Mouse (Mus musculus) cerebellum, adult 2 months (tissue): ENCODE results near the gene Pusl1. TPM values are rescaled to one million over a fixed set of nuclear protein-coding genes. Genes with fewer than 3 reads are reported as not detected.
A peak's percentile ranks its signal among the peaks of the same experiment; 100 is the strongest.

ENCODE experiments used
- DNase-seq, 2 experiments: peaks; one replicate each; pipeline ENCODE4 v3.0.0; 2021
- H3K27ac ChIP-seq: fragments of 200-500 bp; 2 replicates; pipeline ENCODE4 v1.5.1; 2012; ENCODE audit warnings: low read length, control low read depth, inconsistent platforms; ENCODE audit not compliant: insufficient read depth
- H3K27me3 ChIP-seq: fragments of 200-500 bp; 2 replicates; pipeline ENCODE4 v1.6.1; 2012; ENCODE audit warnings: inconsistent platforms, mild to moderate bottlenecking, low read length, moderate library complexity; ENCODE audit not compliant: control insufficient read depth, insufficient read depth
- H3K4me1 ChIP-seq: fragments of 200-500 bp; 2 replicates; pipeline ENCODE4 v1.6.1; 2011; ENCODE audit warnings: low read length; ENCODE audit not compliant: control insufficient read depth, insufficient read depth
- H3K4me3 ChIP-seq: fragments of 200-500 bp; replicated peaks from 2 replicates; pipeline ENCODE3; 2011; ENCODE audit warnings: mild to moderate bottlenecking, low read depth, low read length, control low read depth; ENCODE audit not compliant: insufficient read depth
- CTCF ChIP-seq: fragments of 200-500 bp; IDR thresholded peaks from 2 replicates; pipeline ENCODE4 v1.5.1; 2011; ENCODE audit warnings: low read depth, mild to moderate bottlenecking, control low read depth, low read length, moderate library complexity, borderline replicate concordance; ENCODE audit not compliant: insufficient read depth
- POLR2A ChIP-seq: fragments of 200-500 bp; IDR thresholded peaks from 2 replicates; pipeline ENCODE4 v1.6.1; 2011; ENCODE audit warnings: low read length, control low read depth, borderline replicate concordance; ENCODE audit not compliant: insufficient read depth
- WGBS: fragments of 180-500 bp; shearing (Covaris S2); methylation state at CpG from one replicate; pipeline ENCODE4 v1.1.7; 2018; 5-methylcytosine and 5-hydroxymethylcytosine counted together
- polyA plus RNA-seq: library from polyadenylated mRNA; depleted of rRNA; stranded (reverse); fragments of >200 nt; gene quantifications from 2 replicates; pipeline ENCODE4 v1.2.3, GENCODE M21; 2012

Gene Pusl1
- polyA plus RNA-seq, 1 experiment, result 69.9 TPM

DNA sequence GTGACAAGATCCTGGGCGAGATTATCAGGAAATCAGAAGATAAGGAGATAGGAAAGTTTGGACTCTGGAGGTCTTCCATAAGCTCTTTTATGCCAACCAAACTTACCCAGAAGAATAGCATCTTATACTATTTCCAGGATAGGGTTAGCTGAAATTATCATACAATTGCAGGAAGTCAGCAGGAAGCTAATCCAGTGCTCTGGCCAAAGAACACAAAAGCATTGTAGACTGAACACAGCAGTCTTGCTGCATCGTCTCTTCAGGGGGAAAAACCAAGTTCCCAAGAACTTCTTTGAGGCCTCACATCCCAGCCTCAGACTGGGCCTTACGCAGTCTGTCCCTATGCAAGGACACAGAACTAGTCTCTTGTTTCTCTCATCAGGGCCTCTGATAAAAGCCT, 8.0 kb downstream of the Pusl1 start:
- TF ChIP-seq CTCF, result no peak
- TF ChIP-seq POLR2A, result no peak
- H3K4me1 ChIP-seq, result no peaks in the 10 kb centered on the region
- DNase-seq, result no peak
- H3K27ac ChIP-seq, result no peak overlapping the region
- no peak overlapping the region for H3K4me3 ChIP-seq
- H3K27me3 ChIP-seq, result no peaks in the 10 kb centered on the region
- 89% methylated on average over 3 of the region's 3 CpGs for WGBS

GRCm38 (mm10) chr4:155871404-155871803, 20.2 kb downstream of the Pusl1 start:
- DNase-seq, result peak in 1 of 2 experiments; percentile 0
- no peak overlapping the region for H3K27ac ChIP-seq
- 94% methylated on average over 7 of the region's 7 CpGs for WGBS
- TF ChIP-seq POLR2A, result no peak
- no peak for TF ChIP-seq CTCF
- H3K4me1 ChIP-seq, result peaks cover 12% of the 10 kb centered on the region
- no peaks in the 10 kb centered on the region for H3K27me3 ChIP-seq
- H3K4me3 ChIP-seq, result no peak overlapping the region

DNA sequence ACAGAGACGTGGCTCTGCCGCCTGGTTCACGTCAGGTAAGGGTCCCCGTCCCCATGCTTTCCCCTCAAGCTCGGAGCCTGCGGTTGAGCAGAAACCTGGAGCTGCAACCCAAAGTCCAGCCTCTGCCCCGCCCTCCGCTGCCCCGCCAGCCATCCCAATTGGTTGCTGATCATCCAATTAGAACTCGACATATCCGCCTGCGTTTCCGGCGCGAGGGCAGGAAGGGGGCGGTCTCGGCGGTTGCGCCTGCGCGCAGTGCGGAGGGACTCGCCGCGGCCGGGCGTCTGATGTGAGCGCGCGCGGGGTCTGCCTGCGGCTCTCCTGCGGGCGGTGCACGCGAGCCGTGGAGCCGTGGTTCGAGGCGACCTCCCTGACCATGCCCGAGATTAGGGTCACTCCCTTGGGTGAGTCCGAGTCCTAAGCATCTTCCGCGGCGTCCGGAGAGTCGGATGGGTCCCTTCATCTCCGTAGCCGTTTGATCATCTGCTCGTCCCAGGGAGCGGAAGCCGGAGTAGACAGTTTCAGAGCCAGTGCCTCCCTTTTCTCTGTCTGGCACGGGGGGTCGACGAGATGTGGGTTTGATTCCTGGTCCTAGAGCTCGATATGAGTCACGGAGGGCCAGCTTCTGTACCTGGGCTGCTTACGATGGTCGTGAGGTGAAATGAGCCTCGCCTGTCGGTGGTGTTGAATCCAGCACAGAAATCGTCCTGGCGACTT, 22.1 kb downstream of the Pusl1 start, which contains the start of the genes Cptp and Ints11:
TSS of gene Cptp (minus strand) at position 124 of the 717 bp plus-strand sequence.
TSS of gene Ints11 (plus strand) at position 230 of the 717 bp plus-strand sequence.
- H3K27ac ChIP-seq, result peak within 1 kb of the TSS; percentile 33
- TF ChIP-seq POLR2A, result peak; percentile 86
- TF ChIP-seq CTCF, result no peak
- WGBS, result under 1% methylated on average over 63 of the region's 63 CpGs
- peaks cover 12% of the 10 kb centered on the region for H3K4me1 ChIP-seq
- H3K4me3 ChIP-seq, result peak within 1 kb of the TSS; percentile 82
- peak; percentile 96 to 97 for DNase-seq
- no peaks in the 10 kb centered on the region for H3K27me3 ChIP-seq

- 6% methylated on average over 22 of the region's 22 CpGs for WGBS
- Histone ChIP-seq H3K27ac (peak overlapping the region; percentile 6; the same call in 1 of the 2 replicates), H3K4me3 (peak overlapping the region; percentile 82), H3K27me3 (no peaks in the 10 kb centered on the region), H3K4me1 (peaks cover 12% of the 10 kb centered on the region)
- TF ChIP-seq CTCF (no peak), POLR2A (no peak)
- no peak for DNase-seq
These were observed 22.8 kb downstream of the Pusl1 start for GRCm38 (mm10) chr4:155868614-155869298.

GRCm38 (mm10) chr4:155863001-155863400, 28.6 kb downstream of the Pusl1 start, which contains the start of gene Tas1r3:
TSS of gene Tas1r3 (minus strand) at chr4:155863362.
- TF ChIP-seq POLR2A (no peak), CTCF (no peak)
- Histone ChIP-seq H3K4me1 (no peaks in the 10 kb centered on the region), H3K4me3 (no peak within 1 kb of the TSS), H3K27ac (no peak within 1 kb of the TSS), H3K27me3 (no peaks in the 10 kb centered on the region)
- WGBS, result 79% methylated on average over 5 of the region's 5 CpGs
- DNase-seq, result peak in 1 of 2 experiments; percentile 26

- no peak overlapping the region for H3K4me3 ChIP-seq
- DNase-seq, result no peak
- no peak overlapping the region for H3K27ac ChIP-seq
- TF ChIP-seq POLR2A, result no peak
- no peak for TF ChIP-seq CTCF
- H3K27me3 ChIP-seq, result no peaks in the 10 kb centered on the region
- WGBS, result 86% methylated on average over 7 of the region's 7 CpGs
- no peaks in the 10 kb centered on the region for H3K4me1 ChIP-seq
These were observed 29.8 kb downstream of the Pusl1 start for GRCm38 (mm10) chr4:155861787-155862186.

GRCm38 (mm10) chr4:155859318-155859717, 32.3 kb downstream of the Pusl1 start:
- Histone ChIP-seq H3K27me3 (no peaks in the 10 kb centered on the region), H3K27ac (no peak overlapping the region), H3K4me3 (no peak overlapping the region), H3K4me1 (no peaks in the 10 kb centered on the region)
- no peak for DNase-seq
- TF ChIP-seq POLR2A (no peak), CTCF (no peak)
- WGBS, result 42% methylated on average over 13 of the region's 13 CpGs
